Mouse (Mus musculus) G1E (cell line): Measurements from ENCODE around the gene Lcmt1.

Experiments used
- CTCF ChIP-seq: IDR thresholded peaks from 2 replicates; pipeline ENCODE4 v1.5.1; 2012; ENCODE audit warnings: low read depth, low read length, inconsistent platforms, mixed read lengths
- GATA2 ChIP-seq: IDR thresholded peaks from 2 replicates; pipeline ENCODE4 v1.6.1; 2012; ENCODE audit warnings: low read depth, low read length, inconsistent platforms, borderline replicate concordance
- POLR2AphosphoS5 ChIP-seq: IDR thresholded peaks from 2 replicates; pipeline ENCODE4 v1.6.1; 2012; ENCODE audit warnings: low read depth, low read length, inconsistent platforms; ENCODE audit not compliant: insufficient replicate concordance
- TAL1 ChIP-seq: conservative IDR thresholded peaks from 2 replicates; pipeline ENCODE4 v1.6.1; 2012; ENCODE audit warnings: low read depth, low read length, inconsistent platforms, mixed read lengths

GRCm38 (mm10) chr7:123421958-123422357, 52.4 kb downstream of the Lcmt1 start:
- TF ChIP-seq POLR2AphosphoS5 (no peak), CTCF (no peak), GATA2 (no peak), TAL1 (no peak)
